Mouse (Mus musculus) lung, embryonic 15.5 days (tissue): ENCODE results near the gene Srebf1. TPM values are rescaled to one million over a fixed set of nuclear protein-coding genes. Genes with fewer than 3 reads are reported as not detected.
A peak's percentile ranks its signal among the peaks of the same experiment; 100 is the strongest.

Experiments used
- ATAC-seq: fragments of 200-750 bp; cut with Nextera tagmentation; 2 replicates; pipeline ENCODE4 v1.8.0; 2017; ENCODE audit warnings: moderate number of reproducible peaks, borderline replicate concordance; ENCODE audit not compliant: low FRiP score, low TSS enrichment; ENCODE audit errors: extremely low read depth
- H3K27ac ChIP-seq: fragments of 300-500 bp; sonication (generic); 2 replicates; pipeline ENCODE4 v1.5.1; 2015; ENCODE audit warnings: moderate library complexity, mild to moderate bottlenecking, inconsistent platforms
- H3K27me3 ChIP-seq: fragments of 300-500 bp; sonication (generic); 2 replicates; pipeline ENCODE4 v1.6.1; 2015; ENCODE audit warnings: inconsistent platforms
- H3K36me3 ChIP-seq: fragments of 300-500 bp; sonication (generic); 2 replicates; pipeline ENCODE4 v1.6.1; 2015; ENCODE audit warnings: inconsistent platforms
- H3K4me1 ChIP-seq: fragments of 300-500 bp; sonication (generic); 2 replicates; pipeline ENCODE4 v1.6.1; 2015; ENCODE audit warnings: inconsistent platforms
- H3K4me2 ChIP-seq: fragments of 300-500 bp; sonication (generic); 2 replicates; pipeline ENCODE4 v1.6.1; 2015; ENCODE audit warnings: inconsistent platforms, mild to moderate bottlenecking, moderate library complexity
- H3K4me3 ChIP-seq: fragments of 300-500 bp; sonication (generic); 2 replicates; pipeline ENCODE4 v1.5.1; 2015; ENCODE audit warnings: mild to moderate bottlenecking, inconsistent platforms
- H3K9ac ChIP-seq: fragments of 300-500 bp; sonication (generic); 2 replicates; pipeline ENCODE4 v1.6.1; 2015; ENCODE audit warnings: inconsistent platforms
- H3K9me3 ChIP-seq: fragments of 300-500 bp; sonication (generic); 2 replicates; pipeline ENCODE4 v1.6.1; 2016; ENCODE audit warnings: inconsistent platforms
- WGBS: fragments of 180-500 bp; shearing (Covaris S2); methylation state at CpG from one replicate; pipeline ENCODE4 v1.1.7; 2015; 5-methylcytosine and 5-hydroxymethylcytosine counted together
- polyA plus RNA-seq: library from polyadenylated mRNA; unstranded; fragments of >200 nt; fragmentation: Nextera tagmentation; extraction: Ambion mirVana; gene quantifications from 2 replicates; pipeline ENCODE4 v1.2.1, GENCODE M21; 2015

Srebf1 gene
- polyA plus RNA-seq, 1 experiment from 2014 or later, result 76.8 TPM

DNA sequence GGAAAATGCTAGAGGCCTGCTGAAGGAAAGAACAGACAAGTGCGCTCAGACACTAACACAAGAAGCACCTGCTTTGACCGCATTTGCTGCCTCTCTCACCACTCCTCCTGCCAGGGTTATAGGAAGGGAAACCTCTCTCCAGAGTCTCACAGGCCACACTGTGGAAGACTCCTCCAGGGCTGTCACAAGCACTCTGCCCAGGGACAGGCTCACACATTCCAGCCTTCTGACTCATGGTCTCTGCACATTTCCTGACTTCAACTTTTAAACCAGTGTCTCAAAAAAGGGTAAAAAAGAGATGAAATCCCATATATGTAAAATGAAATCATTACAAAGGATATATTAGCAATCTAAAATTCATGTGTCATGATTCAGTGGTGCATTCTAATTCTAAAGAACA is 31.2 kb upstream of the Srebf1 start:
- peaks cover 4% of the 10 kb centered on the region; the same call in 1 of the 2 replicates for H3K36me3 ChIP-seq
- 0 out of 2 replicates have a peak overlapping the region, but pooled peaks have one; percentile 17 for H3K27ac ChIP-seq
- H3K9ac ChIP-seq, result no peak overlapping the region
- 76% methylated on average over 2 of the region's 2 CpGs for WGBS
- H3K4me2 ChIP-seq, result no peak overlapping the region
- ATAC-seq, result no peak
- H3K4me3 ChIP-seq, result no peak overlapping the region
- peaks cover 33% of the 10 kb centered on the region for H3K4me1 ChIP-seq
- H3K27me3 ChIP-seq, result no peaks in the 10 kb centered on the region
- no peaks in the 10 kb centered on the region for H3K9me3 ChIP-seq

DNA sequence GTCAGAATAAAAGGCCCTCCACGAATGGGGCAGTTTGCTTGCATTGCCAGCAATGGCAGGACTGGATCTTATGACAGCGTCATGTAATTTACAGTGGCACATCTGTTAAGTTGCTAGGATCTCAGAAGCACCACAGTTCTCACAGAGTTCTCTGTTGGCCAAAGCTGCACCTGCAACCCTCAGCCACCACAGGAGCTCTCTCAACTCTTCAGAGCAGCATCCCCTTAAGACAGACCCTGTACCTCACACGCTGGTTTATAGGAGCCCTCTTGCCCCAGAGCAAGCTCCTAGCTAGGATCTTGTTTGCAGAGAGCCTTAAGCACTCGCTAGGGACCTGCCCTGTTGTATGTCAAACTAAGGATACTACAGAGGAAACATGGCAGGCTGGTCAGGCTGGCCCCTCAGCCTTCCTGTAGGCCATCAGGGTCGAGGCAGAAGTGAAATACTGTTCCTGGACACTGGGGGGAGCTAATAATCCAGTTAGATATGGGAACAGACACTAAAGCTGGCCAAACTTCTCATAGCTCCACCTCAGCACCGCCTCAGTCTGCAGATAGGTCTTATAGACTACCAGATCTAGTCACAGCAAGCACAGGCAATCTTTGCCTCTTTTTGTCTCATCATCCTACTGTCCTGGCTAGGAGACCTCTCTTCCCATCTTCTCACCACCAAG is 28.7 kb upstream of the Srebf1 start:
- Histone ChIP-seq H3K9me3 (no peaks in the 10 kb centered on the region), H3K27me3 (no peaks in the 10 kb centered on the region), H3K27ac (peak overlapping the region; percentile 45), H3K4me2 (no peak overlapping the region), H3K36me3 (peaks cover 4% of the 10 kb centered on the region; the same call in 1 of the 2 replicates), H3K4me3 (no peak overlapping the region), H3K9ac (no peak overlapping the region), H3K4me1 (peaks cover 32% of the 10 kb centered on the region)
- WGBS, result 46% methylated on average over 6 of the region's 6 CpGs
- ATAC-seq, result 0 out of 2 replicates have a peak, but pooled peaks have one; percentile 35

DNA sequence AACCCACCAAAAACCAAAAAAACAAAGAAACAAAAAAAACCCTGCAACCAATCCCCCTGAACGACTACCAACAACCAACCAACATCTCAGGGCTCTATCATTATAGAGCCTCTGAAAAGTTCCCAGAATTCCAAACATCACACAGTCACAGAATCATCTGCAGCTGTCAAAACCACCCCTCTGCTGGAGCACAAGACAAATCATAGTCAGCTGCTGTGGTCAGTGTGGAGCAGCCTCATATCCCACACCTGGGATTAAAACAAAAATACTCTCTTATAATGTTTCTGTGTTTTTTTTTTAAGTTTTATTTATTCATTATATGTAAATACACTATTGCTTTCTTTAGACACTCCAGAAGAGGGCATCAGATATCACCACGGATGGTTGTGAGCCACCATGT is 27.5 kb upstream of the Srebf1 start:
- no peaks in the 10 kb centered on the region for H3K9me3 ChIP-seq
- H3K27me3 ChIP-seq, result no peaks in the 10 kb centered on the region
- no peak overlapping the region for H3K4me2 ChIP-seq
- peaks cover 27% of the 10 kb centered on the region for H3K4me1 ChIP-seq
- no peak overlapping the region for H3K9ac ChIP-seq
- no peak for ATAC-seq
- H3K27ac ChIP-seq, result no peak overlapping the region
- H3K36me3 ChIP-seq, result peaks cover 7% of the 10 kb centered on the region; the same call in 1 of the 2 replicates
- 81% methylated on average over 2 of the region's 2 CpGs for WGBS
- H3K4me3 ChIP-seq, result no peak overlapping the region

DNA sequence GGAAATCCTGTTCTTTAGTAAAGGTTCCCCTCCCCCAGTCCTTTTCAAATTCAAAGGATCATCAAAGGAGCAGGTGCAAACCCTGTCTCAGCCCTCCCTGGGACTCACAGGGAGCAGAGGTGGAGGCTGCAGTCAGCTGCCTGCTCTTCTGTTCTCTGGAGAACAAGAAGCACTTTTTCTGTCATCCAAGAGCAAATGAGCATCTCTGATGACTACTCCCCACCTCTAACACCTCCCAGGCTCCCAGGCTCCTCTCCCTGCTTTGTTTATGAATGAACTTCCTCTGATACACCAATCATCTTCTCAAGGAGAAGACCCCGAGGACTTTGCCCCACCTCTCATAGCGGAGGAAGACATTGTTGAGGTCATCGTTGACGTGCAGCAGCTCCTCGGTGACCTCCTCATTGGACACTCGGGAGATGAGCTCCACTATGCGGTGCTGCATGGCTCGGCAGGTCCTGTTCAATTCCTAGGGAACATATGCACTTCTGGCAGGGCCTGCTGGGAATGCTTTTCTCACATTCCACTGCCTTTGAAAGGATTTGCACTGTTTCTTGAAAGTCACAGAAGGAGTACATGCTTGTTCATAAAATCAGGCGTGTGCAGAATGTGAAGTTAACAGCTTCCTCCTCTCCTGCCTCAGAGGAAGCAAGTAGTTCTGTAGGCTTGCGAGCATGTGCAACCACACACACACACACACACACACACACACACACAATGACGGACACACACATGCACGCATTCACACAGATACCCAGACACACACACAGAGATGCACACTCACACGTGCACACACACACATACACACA is 26.4 kb upstream of the Srebf1 start:
- Histone ChIP-seq H3K27me3 (no peaks in the 10 kb centered on the region), H3K36me3 (peaks cover 7% of the 10 kb centered on the region; the same call in 1 of the 2 replicates), H3K4me3 (no peak overlapping the region), H3K9me3 (no peaks in the 10 kb centered on the region), H3K4me1 (peaks cover 25% of the 10 kb centered on the region), H3K9ac (no peak overlapping the region), H3K4me2 (no peak overlapping the region), H3K27ac (no peak overlapping the region)
- WGBS, result 32% methylated on average over 13 of the region's 13 CpGs
- ATAC-seq, result no peak

DNA sequence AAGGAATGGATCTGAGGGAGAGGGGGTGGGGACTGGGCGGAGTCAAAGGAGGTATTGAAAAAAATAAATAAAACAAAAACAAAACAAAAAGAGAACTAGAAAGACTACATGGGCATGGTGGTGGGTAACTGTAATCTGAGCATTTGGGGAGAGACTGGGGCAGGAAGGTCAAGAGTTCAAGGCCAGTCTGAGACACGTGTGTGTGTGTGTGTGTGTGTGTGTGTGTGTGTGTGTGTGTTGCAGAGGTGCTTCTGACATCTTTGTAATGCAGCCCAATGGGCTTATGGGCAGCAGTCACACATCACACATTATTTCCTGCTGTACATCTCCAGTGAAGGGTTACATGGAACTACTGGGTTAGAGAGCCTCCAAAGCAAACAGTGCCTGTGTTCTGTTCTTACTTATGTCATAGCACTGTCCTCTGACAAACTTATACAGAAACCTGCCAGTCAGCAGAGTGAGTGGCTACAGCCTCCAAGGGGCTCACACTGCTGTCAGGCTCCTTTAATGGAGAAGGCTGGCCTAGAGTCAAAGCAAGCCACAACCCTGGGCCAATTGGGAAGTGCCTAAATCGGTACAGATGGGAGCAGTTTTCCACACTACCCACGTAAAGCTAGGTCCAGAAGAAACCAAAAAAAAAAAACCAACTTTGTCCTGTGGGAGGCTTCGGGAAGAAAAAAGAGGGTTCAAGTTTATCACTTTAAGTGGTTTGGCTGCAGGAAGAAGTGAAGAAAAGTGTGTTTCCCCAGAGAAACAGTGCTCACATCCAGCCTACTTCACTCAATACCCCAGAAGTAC is 25.6 kb upstream of the Srebf1 start:
- ATAC-seq, result no peak
- Histone ChIP-seq H3K27me3 (no peaks in the 10 kb centered on the region), H3K27ac (no peak overlapping the region), H3K4me2 (no peak overlapping the region), H3K9ac (no peak overlapping the region), H3K4me3 (no peak overlapping the region), H3K36me3 (peaks cover 7% of the 10 kb centered on the region; the same call in 1 of the 2 replicates), H3K9me3 (no peaks in the 10 kb centered on the region), H3K4me1 (peaks cover 18% of the 10 kb centered on the region)
- WGBS, result 39% methylated on average over 5 of the region's 5 CpGs

DNA sequence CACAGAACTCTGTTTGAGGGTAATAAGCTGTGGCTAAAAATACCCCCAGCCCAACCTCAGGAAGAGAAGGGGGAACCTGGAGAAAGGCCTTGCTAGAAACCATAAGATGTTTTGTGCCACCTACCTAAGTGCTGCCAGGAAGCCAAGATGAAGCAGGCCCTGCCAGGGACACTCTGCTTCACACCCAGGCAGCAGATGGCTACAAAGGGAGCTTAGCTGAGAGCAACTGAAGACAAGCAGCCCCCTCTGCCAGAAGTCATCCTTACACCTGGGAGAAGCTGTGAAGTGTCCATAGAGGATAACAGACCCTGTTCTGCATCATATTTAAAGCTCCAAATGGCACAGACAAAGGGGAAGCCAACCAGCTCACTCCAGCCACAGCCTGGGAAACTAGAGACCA is 23.7 kb upstream of the Srebf1 start:
- Histone ChIP-seq H3K4me3 (no peak overlapping the region), H3K36me3 (peaks cover 7% of the 10 kb centered on the region; the same call in 1 of the 2 replicates), H3K27me3 (no peaks in the 10 kb centered on the region), H3K27ac (no peak overlapping the region), H3K9me3 (no peaks in the 10 kb centered on the region), H3K9ac (no peak overlapping the region), H3K4me2 (no peak overlapping the region), H3K4me1 (peaks cover 14% of the 10 kb centered on the region)
- ATAC-seq, result no peak

DNA sequence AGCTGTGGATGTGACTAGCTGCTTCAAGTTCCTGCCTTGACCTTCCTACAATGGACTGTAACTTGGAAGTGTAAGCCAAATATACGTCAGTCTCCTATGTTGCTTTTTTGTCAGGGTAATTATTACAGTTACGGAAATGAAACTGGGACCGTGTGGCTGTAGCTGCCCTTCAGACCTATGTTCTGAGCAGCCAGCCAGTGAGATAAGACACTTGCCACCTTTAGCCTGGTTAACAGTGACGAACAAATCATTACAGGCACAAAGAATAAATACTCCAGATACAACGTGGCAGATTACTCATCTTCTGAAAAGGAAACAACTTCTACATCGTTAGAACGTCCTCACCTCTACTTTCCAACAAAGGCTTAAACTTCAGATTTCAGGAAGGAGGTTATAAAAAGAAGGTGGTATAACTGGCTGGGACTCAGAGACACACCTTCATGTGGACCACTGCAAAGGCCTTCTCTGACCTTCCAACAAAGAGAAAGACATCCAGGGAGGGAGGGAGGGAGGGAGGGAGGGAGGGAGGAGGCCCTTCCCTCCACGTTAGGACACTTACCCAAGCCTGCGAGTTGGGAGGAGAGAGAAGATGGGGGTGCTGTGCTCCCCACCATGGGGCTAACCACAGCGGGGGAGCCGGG is 22.2 kb upstream of the Srebf1 start:
- Histone ChIP-seq H3K4me1 (peaks cover 14% of the 10 kb centered on the region), H3K4me3 (no peak overlapping the region), H3K9ac (no peak overlapping the region), H3K27ac (no peak overlapping the region), H3K9me3 (no peaks in the 10 kb centered on the region), H3K36me3 (peaks cover 13% of the 10 kb centered on the region; the same call in 1 of the 2 replicates), H3K27me3 (no peaks in the 10 kb centered on the region), H3K4me2 (no peak overlapping the region)
- 64% methylated on average over 11 of the region's 11 CpGs for WGBS
- ATAC-seq, result no peak

DNA sequence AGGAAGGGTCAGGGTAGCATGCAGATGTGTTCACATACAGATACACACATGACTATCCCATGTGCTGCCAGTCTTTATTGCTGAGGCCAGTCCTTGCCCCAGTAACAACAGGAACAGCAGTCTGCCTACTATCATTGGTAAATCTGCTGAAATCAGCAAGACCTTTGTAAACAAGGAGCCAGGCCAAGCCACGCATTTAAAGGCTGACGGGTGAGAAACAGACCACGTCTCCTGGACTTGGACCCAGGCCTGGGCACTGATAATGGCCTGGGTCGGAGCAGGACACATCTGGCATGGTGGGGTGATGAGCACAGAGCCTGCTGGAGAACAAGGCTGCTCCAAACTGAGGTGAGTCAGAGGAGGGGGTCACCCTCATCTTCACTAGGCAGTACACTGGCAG is 18.1 kb upstream of the Srebf1 start:
- no peak for ATAC-seq
- 61% methylated on average over 4 of the region's 4 CpGs for WGBS
- Histone ChIP-seq H3K4me1 (no peaks in the 10 kb centered on the region), H3K36me3 (peaks cover 13% of the 10 kb centered on the region; the same call in 1 of the 2 replicates), H3K27me3 (no peaks in the 10 kb centered on the region), H3K4me3 (no peak overlapping the region), H3K4me2 (no peak overlapping the region), H3K9ac (no peak overlapping the region), H3K27ac (no peak overlapping the region), H3K9me3 (no peaks in the 10 kb centered on the region)

DNA sequence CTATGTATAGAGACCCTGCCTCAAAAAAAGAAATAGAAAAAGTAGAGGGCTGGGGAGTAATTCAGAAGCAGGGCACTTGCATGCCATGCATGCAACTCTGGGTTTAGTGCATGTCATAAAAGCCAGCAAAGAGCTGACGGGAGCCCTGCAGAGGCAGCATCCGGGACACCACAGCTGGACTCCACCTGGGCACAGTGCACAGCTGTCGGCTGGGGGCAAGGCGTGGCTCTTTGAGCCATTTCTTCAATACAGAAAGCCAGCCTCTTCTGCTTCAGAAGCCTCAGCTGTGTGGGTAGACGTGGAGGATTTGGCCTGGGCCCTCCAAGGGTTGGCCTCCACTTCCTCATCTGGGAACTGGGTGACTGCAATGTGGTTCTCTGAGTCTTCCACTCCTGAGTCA is 13.0 kb upstream of the Srebf1 start:
- ATAC-seq, result no peak
- H3K4me1 ChIP-seq, result peaks cover 25% of the 10 kb centered on the region
- no peak overlapping the region for H3K4me2 ChIP-seq
- H3K27me3 ChIP-seq, result no peaks in the 10 kb centered on the region
- H3K9ac ChIP-seq, result no peak overlapping the region
- H3K4me3 ChIP-seq, result no peak overlapping the region
- no peak overlapping the region for H3K27ac ChIP-seq
- H3K36me3 ChIP-seq, result peaks cover 6% of the 10 kb centered on the region; the same call in 1 of the 2 replicates
- WGBS, result 83% methylated on average over 5 of the region's 5 CpGs
- H3K9me3 ChIP-seq, result no peaks in the 10 kb centered on the region

DNA sequence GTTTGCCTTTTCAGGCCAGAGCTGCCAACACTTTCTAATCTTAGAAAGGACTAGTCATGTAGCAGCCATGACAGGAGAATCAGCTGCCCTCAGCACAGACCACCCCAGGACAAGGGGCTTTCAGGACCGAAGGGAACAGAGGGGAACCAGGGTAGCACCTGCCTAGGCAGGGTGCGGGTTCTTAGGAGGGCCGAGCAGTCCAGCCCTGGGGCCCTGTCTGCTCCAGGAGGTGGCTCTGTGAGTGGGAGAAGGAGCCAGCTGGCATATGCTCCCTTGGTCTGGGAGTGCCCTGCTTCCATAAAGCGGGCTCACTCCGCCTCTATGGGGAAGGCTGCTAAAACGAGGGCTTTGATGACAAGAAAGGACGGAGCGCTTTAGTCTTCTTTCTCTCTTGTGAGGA is 10.9 kb upstream of the Srebf1 start:
- 0 out of 2 replicates have a peak overlapping the region, but pooled peaks have one; percentile 11 for H3K27ac ChIP-seq

DNA sequence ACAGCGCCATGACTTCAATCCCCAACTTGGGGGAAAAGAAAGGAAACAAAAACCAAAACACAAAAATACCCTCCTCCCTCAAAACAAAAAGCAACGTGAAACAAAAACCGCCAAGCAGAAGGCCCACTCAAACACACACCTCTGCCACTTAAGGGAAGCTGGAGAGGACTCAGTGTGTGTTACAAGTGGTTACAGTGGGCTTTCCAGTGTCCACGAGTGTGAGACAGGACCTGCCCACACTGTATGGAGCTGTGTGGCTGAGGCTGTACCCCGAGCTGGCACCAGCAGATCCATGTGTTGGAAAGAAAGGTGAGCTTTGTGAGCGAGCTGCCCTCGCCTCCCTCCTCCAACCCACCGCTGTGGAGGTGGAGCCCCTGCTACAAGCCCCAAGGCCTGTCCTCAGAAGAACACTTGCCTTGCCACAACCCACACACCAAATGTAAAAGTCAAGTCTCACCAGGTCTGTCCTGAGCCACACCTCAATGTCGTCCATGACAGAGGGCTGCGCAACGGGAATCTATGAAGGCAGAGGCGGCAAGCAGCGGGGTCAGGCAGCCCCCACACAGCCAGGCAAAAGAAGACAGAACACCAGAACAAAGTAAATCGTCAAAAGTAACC is 10.2 kb upstream of the Srebf1 start:
- no peaks in the 10 kb centered on the region for H3K27me3 ChIP-seq
- WGBS, result 54% methylated on average over 14 of the region's 14 CpGs
- no peaks in the 10 kb centered on the region; the same call in 1 of the 2 replicates for H3K36me3 ChIP-seq
- H3K27ac ChIP-seq, result peak overlapping the region; percentile 37; the same call in 1 of the 2 replicates
- no peak overlapping the region for H3K4me2 ChIP-seq
- 0 out of 2 replicates have a peak, but pooled peaks have one; percentile 31 for ATAC-seq
- H3K4me1 ChIP-seq, result peaks cover 48% of the 10 kb centered on the region
- H3K4me3 ChIP-seq, result no peak overlapping the region
- H3K9ac ChIP-seq, result 0 out of 2 replicates have a peak overlapping the region, but pooled peaks have one; percentile 16
- H3K9me3 ChIP-seq, result no peaks in the 10 kb centered on the region

More for the DNA sequence above, 10.9 kb upstream of the Srebf1 start:
- no peaks in the 10 kb centered on the region for H3K9me3 ChIP-seq
- H3K36me3 ChIP-seq, result no peaks in the 10 kb centered on the region; the same call in 1 of the 2 replicates
- whole genome bisulfite sequencing, result 53% methylated on average over 8 of the region's 8 CpGs
- 0 out of 2 replicates have a peak overlapping the region, but pooled peaks have one; percentile 16 for H3K9ac ChIP-seq
- H3K4me3 ChIP-seq, result no peak overlapping the region
- H3K4me1 ChIP-seq, result peaks cover 46% of the 10 kb centered on the region
- no peak overlapping the region for H3K4me2 ChIP-seq
- ATAC-seq, result no peak
- no peaks in the 10 kb centered on the region for H3K27me3 ChIP-seq
